Mouse (Mus musculus) kidney, adult 2 months (tissue): Measurements from ENCODE around the gene Carmil2. TPM values are rescaled to one million over a fixed set of nuclear protein-coding genes. Genes with fewer than 3 reads are reported as not detected.

Experiments used
- DNase-seq: peaks from one replicate; pipeline ENCODE4 v3.0.0; 2021
- H3K27ac ChIP-seq: fragments of 200-500 bp; 2 replicates; pipeline ENCODE4 v1.5.1; 2012; ENCODE audit warnings: low read depth, low read length, control low read depth, inconsistent platforms; ENCODE audit not compliant: insufficient read depth
- H3K27me3 ChIP-seq: fragments of 200-500 bp; replicated peaks from 2 replicates; pipeline ENCODE4 v1.6.1; 2012; ENCODE audit warnings: mild to moderate bottlenecking, moderate library complexity, low read length, inconsistent platforms; ENCODE audit not compliant: control insufficient read depth, insufficient read depth
- H3K36me3 ChIP-seq: fragments of 200-500 bp; 2 replicates; pipeline ENCODE4 v1.6.1; 2012; ENCODE audit warnings: mild to moderate bottlenecking, moderate library complexity, low read length, inconsistent platforms; ENCODE audit not compliant: control insufficient read depth, insufficient read depth
- H3K4me1 ChIP-seq: fragments of 200-500 bp; 2 replicates; pipeline ENCODE4 v1.6.1; 2011; ENCODE audit warnings: low read length; ENCODE audit not compliant: control insufficient read depth, insufficient read depth
- H3K4me3 ChIP-seq: fragments of 200-500 bp; 2 replicates; pipeline ENCODE4 v1.5.1; 2011; ENCODE audit warnings: mild to moderate bottlenecking, low read depth, low read length, control low read depth; ENCODE audit not compliant: insufficient read depth
- CTCF ChIP-seq: fragments of 200-500 bp; conservative IDR thresholded peaks from 2 replicates; pipeline ENCODE4 v1.5.1; 2011; ENCODE audit warnings: low read depth, mild to moderate bottlenecking, control low read depth, low read length, moderate library complexity, mixed read lengths; ENCODE audit not compliant: insufficient read depth, insufficient read length
- POLR2A ChIP-seq: fragments of 200-500 bp; IDR thresholded peaks from one replicate; pipeline ENCODE4 v1.6.1; 2011; ENCODE audit warnings: low read depth, low read length, control low read depth
- WGBS: fragments of 180-500 bp; shearing (Covaris S2); methylation state at CpG from one replicate; pipeline ENCODE4 v1.1.7; 2018; 5-methylcytosine and 5-hydroxymethylcytosine counted together
- polyA plus RNA-seq: library from polyadenylated mRNA; depleted of rRNA; stranded (reverse); fragments of >200 nt; gene quantifications from 2 replicates; pipeline ENCODE4 v1.2.3, GENCODE M21; 2012

The Carmil2 gene
- polyA plus RNA-seq, 1 experiment, result 2.7 TPM

DNA sequence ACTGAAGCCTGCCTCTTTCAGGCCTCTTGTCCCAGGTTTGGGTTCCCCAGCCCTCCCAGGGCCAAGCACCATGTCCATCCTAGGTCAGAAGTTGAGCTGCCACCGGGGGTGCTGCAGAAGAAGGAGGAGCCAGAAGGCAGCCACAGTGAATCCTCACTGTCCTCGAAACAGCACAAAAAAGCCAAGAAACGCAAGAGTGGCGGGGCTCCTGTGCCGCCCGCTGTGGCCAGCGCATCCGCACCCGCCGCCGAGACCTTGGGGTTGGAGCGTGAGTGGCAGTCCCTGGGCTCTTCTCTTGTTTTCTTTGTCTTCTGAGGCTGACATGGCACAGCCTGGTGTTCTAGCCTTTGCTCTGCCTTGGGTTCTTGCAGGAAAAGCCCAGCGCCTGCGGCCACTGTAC lies 23.2 kb downstream of the Carmil2 start:
- WGBS, result 82% methylated on average over 14 of the region's 14 CpGs
- H3K4me3 ChIP-seq, result no peak overlapping the region
- no peak overlapping the region for H3K27ac ChIP-seq
- H3K4me1 ChIP-seq, result peaks cover 3% of the 10 kb centered on the region; the same call in 1 of the 2 replicates
- no peaks in the 10 kb centered on the region for H3K36me3 ChIP-seq
- TF ChIP-seq CTCF, result no peak
- no peak for TF ChIP-seq POLR2A
- no peak for DNase-seq
- no peaks in the 10 kb centered on the region for H3K27me3 ChIP-seq

GRCm38 (mm10) chr8:105712286-105712685 lies 26.2 kb downstream of the Carmil2 start:
- TF ChIP-seq CTCF (no peak), POLR2A (no peak)
- WGBS, result 81% methylated on average over 3 of the region's 3 CpGs
- H3K36me3 ChIP-seq, result no peaks in the 10 kb centered on the region
- H3K4me3 ChIP-seq, result no peak overlapping the region
- no peaks in the 10 kb centered on the region for H3K27me3 ChIP-seq
- H3K27ac ChIP-seq, result no peak overlapping the region
- DNase-seq, result no peak
- peaks cover 3% of the 10 kb centered on the region; the same call in 1 of the 2 replicates for H3K4me1 ChIP-seq

DNA sequence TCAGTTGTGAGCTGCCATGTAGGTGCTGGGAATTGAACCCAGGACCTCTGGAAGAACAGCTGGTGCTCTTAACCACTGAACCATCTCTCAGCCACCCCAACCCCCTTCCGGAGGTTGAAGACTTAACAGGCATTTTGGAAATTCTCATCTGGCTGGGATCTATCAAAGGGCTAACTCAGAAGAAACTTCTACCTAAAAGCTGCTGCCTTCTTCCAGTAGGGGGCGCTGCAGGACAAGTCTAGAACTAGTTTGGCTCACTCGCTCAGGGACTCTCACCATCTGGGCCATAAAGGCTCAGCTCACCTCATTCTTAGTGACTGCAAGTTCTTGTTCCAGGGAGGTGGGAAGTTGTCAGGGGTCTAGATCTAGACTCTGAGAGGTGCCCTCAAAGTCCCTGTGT lies 28.1 kb downstream of the Carmil2 start:
- H3K27ac ChIP-seq, result no peak overlapping the region
- H3K4me3 ChIP-seq, result no peak overlapping the region
- peak; percentile 89 for TF ChIP-seq CTCF
- TF ChIP-seq POLR2A, result no peak
- no peaks in the 10 kb centered on the region for H3K27me3 ChIP-seq
- no peaks in the 10 kb centered on the region for H3K4me1 ChIP-seq
- WGBS, result 2% methylated on average over 3 of the region's 3 CpGs
- peak; percentile 90 for DNase-seq
- no peaks in the 10 kb centered on the region for H3K36me3 ChIP-seq

GRCm38 (mm10) chr8:105715042-105715441 lies 29.0 kb downstream of the Carmil2 start:
- H3K4me1 ChIP-seq, result no peaks in the 10 kb centered on the region
- no peaks in the 10 kb centered on the region for H3K27me3 ChIP-seq
- peak; percentile 54 for DNase-seq
- no peak overlapping the region for H3K4me3 ChIP-seq
- 62% methylated on average over 6 of the region's 6 CpGs for WGBS
- no peaks in the 10 kb centered on the region for H3K36me3 ChIP-seq
- peak overlapping the region; percentile 16; the same call in 1 of the 2 replicates for H3K27ac ChIP-seq
- no peak for TF ChIP-seq POLR2A
- no peak for TF ChIP-seq CTCF

DNA sequence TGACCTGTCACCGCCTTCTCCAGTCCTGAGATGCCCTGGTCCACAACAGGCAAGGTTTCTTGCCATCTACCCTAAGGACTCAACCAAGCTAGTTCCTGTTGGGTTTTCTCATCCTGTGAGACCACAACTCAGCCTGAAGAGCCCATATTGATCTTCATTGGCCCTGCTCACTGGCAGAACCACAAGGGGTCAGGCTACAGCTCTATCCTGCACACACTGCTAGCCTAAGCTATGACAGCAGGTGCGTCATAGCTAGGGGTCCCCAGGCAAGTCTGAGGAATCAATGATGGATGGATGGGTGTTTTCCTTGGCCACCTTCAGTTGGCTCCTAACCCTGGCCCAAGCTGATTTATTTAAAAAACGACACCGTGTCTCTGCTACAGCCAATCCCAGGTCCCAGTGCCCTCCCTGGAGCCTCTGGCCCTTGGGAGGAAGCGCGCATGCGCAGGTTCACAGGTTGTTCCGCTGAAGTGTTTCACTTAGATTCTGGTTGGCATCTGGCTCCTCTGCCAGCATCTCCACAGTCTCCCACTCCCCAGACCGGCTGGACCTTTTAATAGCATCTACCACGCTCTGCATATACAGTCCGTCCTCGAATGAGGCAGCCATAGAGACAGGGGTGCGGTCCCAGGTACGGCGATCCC lies 30.4 kb downstream of the Carmil2 start:
- Histone ChIP-seq H3K36me3 (no peaks in the 10 kb centered on the region), H3K4me1 (no peaks in the 10 kb centered on the region), H3K4me3 (no peak overlapping the region), H3K27ac (no peak overlapping the region), H3K27me3 (no peaks in the 10 kb centered on the region)
- no peak for TF ChIP-seq CTCF
- no peak for TF ChIP-seq POLR2A
- WGBS, result 93% methylated on average over 15 of the region's 15 CpGs
- no peak for DNase-seq

DNA sequence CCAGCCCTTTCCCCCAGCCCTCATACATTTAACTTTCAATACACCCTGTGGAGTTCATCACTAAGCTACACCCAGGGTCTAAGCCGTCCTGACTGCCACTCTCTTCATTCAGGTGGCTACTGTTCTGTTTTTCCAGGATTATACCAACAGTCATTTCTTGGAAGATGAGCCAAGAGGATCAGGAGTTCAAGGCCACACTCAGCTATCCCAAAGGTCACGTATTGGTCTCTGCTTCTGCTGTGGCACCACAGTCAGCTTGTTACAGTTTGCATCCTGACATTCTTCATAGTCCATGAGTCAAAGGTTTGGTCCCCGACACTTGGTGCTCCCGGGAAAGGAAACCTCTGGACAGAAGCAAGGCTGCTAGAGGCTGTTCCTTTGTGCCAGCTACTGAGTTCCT lies 33.6 kb downstream of the Carmil2 start:
- Histone ChIP-seq H3K4me3 (no peak overlapping the region), H3K4me1 (no peaks in the 10 kb centered on the region), H3K27me3 (no peaks in the 10 kb centered on the region), H3K36me3 (no peaks in the 10 kb centered on the region), H3K27ac (no peak overlapping the region)
- TF ChIP-seq POLR2A (no peak), CTCF (no peak)
- WGBS, result 73% methylated on average over 4 of the region's 4 CpGs
- DNase-seq, result no peak

- Histone ChIP-seq H3K4me1 (0 out of 2 replicates have a peak, but pooled peaks cover 5% of the 10 kb centered on the region), H3K36me3 (no peaks in the 10 kb centered on the region), H3K27ac (no peak overlapping the region), H3K4me3 (no peak overlapping the region), H3K27me3 (no peaks in the 10 kb centered on the region)
- WGBS, result 94% methylated on average over 9 of the region's 9 CpGs
- no peak for DNase-seq
- no peak for TF ChIP-seq CTCF
Observed at GRCm38 (mm10) chr8:105722861-105723260, 36.8 kb downstream of the Carmil2 start.
